Mouse (Mus musculus) right cerebral cortex, postnatal 14 days (tissue): ENCODE results near the gene A630001G21Rik.
"Not testable (repeated sequence)": the region's sequence is repeated elsewhere in the genome, so short reads cannot be mapped to it uniquely, and the experiment has no call there.

Source experiments
- DNase-seq: peaks from one replicate; pipeline ENCODE4 v3.0.0; 2022

The A630001G21Rik gene

GRCm38 (mm10) chr1:85778436-85778835 lies at the start of gene A630001G21Rik:
Gene A630001G21Rik, minus strand, starts transcription at chr1:85778643.
- no peak for DNase-seq

GRCm38 (mm10) chr1:85827166-85827565 lies 48.7 kb upstream of the A630001G21Rik start:
- DNase-seq, result no peak

GRCm38 (mm10) chr1:85824905-85825304 lies 46.5 kb upstream of the A630001G21Rik start:
- no peak for DNase-seq

- DNase-seq, result no peak
These were observed 43.8 kb upstream of the A630001G21Rik start for GRCm38 (mm10) chr1:85822239-85822638.

- no peak for DNase-seq
These were observed 41.3 kb upstream of the A630001G21Rik start for GRCm38 (mm10) chr1:85819695-85820094.

GRCm38 (mm10) chr1:85818121-85818520 lies 39.7 kb upstream of the A630001G21Rik start:
- no peak for DNase-seq

- DNase-seq, result not testable (repeated sequence)
These were observed 35.8 kb upstream of the A630001G21Rik start for GRCm38 (mm10) chr1:85814213-85814612.

- DNase-seq, result no peak
These were observed 32.3 kb upstream of the A630001G21Rik start for GRCm38 (mm10) chr1:85810787-85811186.

GRCm38 (mm10) chr1:85810343-85810742 lies 31.9 kb upstream of the A630001G21Rik start:
- no peak for DNase-seq

- DNase-seq, result no peak
These were observed 30.8 kb upstream of the A630001G21Rik start for GRCm38 (mm10) chr1:85809256-85809655.

- DNase-seq, result no peak
These were observed 26.1 kb upstream of the A630001G21Rik start for GRCm38 (mm10) chr1:85804551-85804950.

- no peak for DNase-seq
These were observed 24.1 kb upstream of the A630001G21Rik start for GRCm38 (mm10) chr1:85802517-85802916.

GRCm38 (mm10) chr1:85799776-85800175 lies 21.3 kb upstream of the A630001G21Rik start:
- no peak for DNase-seq

- DNase-seq, result no peak
These were observed 16.8 kb upstream of the A630001G21Rik start for GRCm38 (mm10) chr1:85795196-85795595.

GRCm38 (mm10) chr1:85794106-85794771 lies 15.8 kb upstream of the A630001G21Rik start:
- DNase-seq, result peak; percentile 11

GRCm38 (mm10) chr1:85793208-85794105 lies 15.0 kb upstream of the A630001G21Rik start, which contains the start of gene Cab39:
Gene Cab39, plus strand, starts transcription at chr1:85793441.
- DNase-seq, result peak; percentile 89

GRCm38 (mm10) chr1:85791476-85791875 lies 13.0 kb upstream of the A630001G21Rik start:
- DNase-seq, result no peak

GRCm38 (mm10) chr1:85790565-85790964 lies 12.1 kb upstream of the A630001G21Rik start:
- DNase-seq, result no peak

- DNase-seq, result no peak
These were observed 1.2 kb upstream of the A630001G21Rik start for GRCm38 (mm10) chr1:85779428-85780180.

GRCm38 (mm10) chr1:85779012-85779411 lies 569 bp upstream of the A630001G21Rik start:
- no peak for DNase-seq

GRCm38 (mm10) chr1:85776154-85776553 lies 2.3 kb downstream of the A630001G21Rik start:
- DNase-seq, result no peak

- no peak for DNase-seq
These were observed 3.3 kb downstream of the A630001G21Rik start for GRCm38 (mm10) chr1:85775136-85775535.

GRCm38 (mm10) chr1:85771976-85772375 lies 6.5 kb downstream of the A630001G21Rik start:
- DNase-seq, result no peak
